Mouse (Mus musculus): Measurements from ENCODE around the gene Mrps18c. TPM values are rescaled to one million over a fixed set of nuclear protein-coding genes. Genes with fewer than 3 reads are reported as not detected.

Mrps18c gene
- polyA plus RNA-seq (2012; rRNA removed) = 4.6 and 7.0 TPM in 2 replicates

DNA sequence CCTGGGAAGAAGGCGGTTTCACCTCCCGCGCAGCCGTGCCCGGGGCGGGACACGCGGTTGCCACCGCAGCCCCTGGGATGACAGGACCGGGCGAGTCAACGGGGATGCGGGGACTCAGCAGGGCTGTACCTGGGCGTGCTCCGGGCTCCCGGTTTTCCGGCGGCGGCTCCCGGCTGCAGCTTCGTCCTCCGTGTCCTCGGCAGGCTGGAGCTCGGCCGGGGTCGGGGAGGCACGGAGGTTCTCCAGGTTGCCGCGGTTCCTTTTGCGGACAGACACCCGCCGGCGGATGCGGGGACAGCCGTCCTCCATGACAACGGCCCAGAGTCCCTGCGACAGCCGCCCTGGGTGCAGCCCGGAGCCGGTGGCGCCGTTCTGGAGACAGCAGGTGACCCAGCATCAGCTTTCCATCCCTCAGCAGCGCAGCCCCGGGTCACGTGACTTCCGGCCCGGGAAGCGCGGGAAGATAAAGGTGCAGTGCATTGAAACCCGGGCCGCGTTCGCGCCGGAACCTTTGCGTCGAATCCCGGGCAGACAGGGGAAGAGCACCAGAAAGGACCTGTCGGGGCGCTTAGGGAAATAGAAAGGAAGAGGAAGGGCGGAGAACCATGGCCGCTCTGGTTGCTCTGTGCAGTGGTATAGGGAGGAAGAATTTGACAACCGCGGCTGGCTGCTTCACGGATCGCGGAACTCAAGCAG is at the start of gene Mrps18c, which contains the start of gene Helq:
Gene Mrps18c (plus strand): TSS at position 463 of the 696 bp plus-strand sequence.
Gene Helq (minus strand): TSS at position 434 of the 696 bp plus-strand sequence.
- Histone ChIP-seq H3K4me1 (ENCODE audit: control insufficient read depth, insufficient read depth, insufficient read length) (no peaks in the 10 kb centered on the region), H3K27me3 (ENCODE audit: control insufficient read depth, insufficient read depth, low read length) (no peaks in the 10 kb centered on the region), H3K36me3 (ENCODE audit: control insufficient read depth, insufficient read depth, low read length) (peaks cover 5% of the 10 kb centered on the region), H3K4me3 (ENCODE audit: extremely low read depth, insufficient read depth, insufficient read length) (peak within 1 kb of the TSS; percentile 91), H3K27ac (ENCODE audit: insufficient read depth, low read length) (no peak within 1 kb of the TSS)
- DNase-seq (ENCODE audit: low read depth in 1 of 2, low spot score in 2 of 2) = peak; percentile 70 to 82
- TF ChIP-seq POLR2A (IDR thresholded peaks at IDR 0.05; ENCODE audit: low read depth, low read length) = no peak; the same call in 1 of the 2 replicates
- no peak for TF ChIP-seq CTCF (IDR thresholded peaks at IDR 0.05; ENCODE audit: extremely low read depth, insufficient read depth, insufficient read length, insufficient replicate concordance)
- WGBS = under 1% methylated on average over 67 of the region's 67 CpGs

DNA sequence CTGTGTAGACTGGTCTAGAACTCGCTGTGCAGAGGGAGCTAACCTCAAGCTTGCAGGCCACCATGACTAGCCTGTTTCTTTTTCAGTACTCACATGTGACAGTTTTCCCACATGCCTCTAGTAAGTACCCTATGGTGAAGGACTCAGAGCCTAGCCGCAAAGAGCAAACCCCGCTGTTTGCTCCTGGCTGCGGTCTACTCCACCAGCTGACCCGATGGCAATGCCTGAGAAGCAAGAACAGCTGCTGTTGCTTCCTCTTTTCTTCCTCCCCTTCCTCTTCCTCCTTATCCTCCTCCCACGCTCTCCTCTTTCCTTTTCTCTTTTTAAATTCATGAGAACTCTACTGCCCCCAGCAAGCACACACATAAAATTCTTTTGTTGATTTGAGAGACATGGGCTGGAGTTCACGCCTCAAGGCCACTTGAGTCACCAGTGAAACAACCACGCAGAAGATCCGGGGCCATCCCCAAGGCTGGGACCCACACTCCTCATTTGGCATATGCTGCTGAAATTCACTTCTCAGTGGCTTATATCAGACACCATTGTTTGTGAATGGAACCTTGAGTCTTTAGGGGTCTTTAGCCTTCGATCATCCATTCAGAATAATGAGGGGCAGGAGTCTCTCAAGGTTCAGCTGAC is 47.7 kb upstream of the Mrps18c start:
- peak; percentile 28 to 32 for DNase-seq (ENCODE audit: low read depth in 1 of 2, low spot score in 2 of 2)
- Histone ChIP-seq H3K4me1 (ENCODE audit: control insufficient read depth, insufficient read depth, insufficient read length) (peaks cover 13% of the 10 kb centered on the region; the same call in 1 of the 2 replicates), H3K36me3 (ENCODE audit: control insufficient read depth, insufficient read depth, low read length) (no peaks in the 10 kb centered on the region), H3K27ac (ENCODE audit: insufficient read depth, low read length) (no peak overlapping the region), H3K27me3 (ENCODE audit: control insufficient read depth, insufficient read depth, low read length) (no peaks in the 10 kb centered on the region), H3K4me3 (ENCODE audit: extremely low read depth, insufficient read depth, insufficient read length) (no peak overlapping the region)
- no peak for TF ChIP-seq CTCF (IDR thresholded peaks at IDR 0.05; ENCODE audit: extremely low read depth, insufficient read depth, insufficient read length, insufficient replicate concordance)
- no peak for TF ChIP-seq POLR2A (IDR thresholded peaks at IDR 0.05; ENCODE audit: low read depth, low read length)
- 13% methylated on average over 10 of the region's 10 CpGs for WGBS

DNA sequence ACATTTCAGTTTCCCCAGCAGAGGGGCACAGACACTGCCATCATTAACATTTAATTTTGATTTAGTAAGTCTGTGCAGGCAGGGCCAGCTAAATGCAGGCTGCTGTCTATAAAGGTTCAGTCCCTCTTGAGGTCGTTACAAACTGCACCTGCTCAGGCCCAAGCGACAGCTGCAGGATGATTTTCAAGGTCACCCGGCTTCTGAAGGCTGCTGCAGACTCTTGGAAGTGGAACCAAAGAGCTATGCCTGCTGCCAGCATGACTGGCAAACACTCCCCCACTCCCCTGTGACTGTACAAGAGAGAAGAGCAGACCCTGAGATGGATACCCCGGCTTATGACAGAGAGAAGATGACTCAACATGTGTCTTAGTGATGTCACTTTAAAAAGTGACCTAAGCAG is 46.8 kb upstream of the Mrps18c start:
- peaks cover 13% of the 10 kb centered on the region; the same call in 1 of the 2 replicates for H3K4me1 ChIP-seq (ENCODE audit: control insufficient read depth, insufficient read depth, insufficient read length)
- H3K36me3 ChIP-seq (ENCODE audit: control insufficient read depth, insufficient read depth, low read length) = no peaks in the 10 kb centered on the region
- no peak overlapping the region for H3K4me3 ChIP-seq (ENCODE audit: extremely low read depth, insufficient read depth, insufficient read length)
- no peaks in the 10 kb centered on the region for H3K27me3 ChIP-seq (ENCODE audit: control insufficient read depth, insufficient read depth, low read length)
- H3K27ac ChIP-seq (ENCODE audit: insufficient read depth, low read length) = no peak overlapping the region
- TF ChIP-seq POLR2A (IDR thresholded peaks at IDR 0.05; ENCODE audit: low read depth, low read length) = no peak
- no peak for TF ChIP-seq CTCF (IDR thresholded peaks at IDR 0.05; ENCODE audit: extremely low read depth, insufficient read depth, insufficient read length, insufficient replicate concordance)
- no peak for DNase-seq (ENCODE audit: low read depth in 1 of 2, low spot score in 2 of 2)
- WGBS = 26% methylated on average over 4 of the region's 4 CpGs

DNA sequence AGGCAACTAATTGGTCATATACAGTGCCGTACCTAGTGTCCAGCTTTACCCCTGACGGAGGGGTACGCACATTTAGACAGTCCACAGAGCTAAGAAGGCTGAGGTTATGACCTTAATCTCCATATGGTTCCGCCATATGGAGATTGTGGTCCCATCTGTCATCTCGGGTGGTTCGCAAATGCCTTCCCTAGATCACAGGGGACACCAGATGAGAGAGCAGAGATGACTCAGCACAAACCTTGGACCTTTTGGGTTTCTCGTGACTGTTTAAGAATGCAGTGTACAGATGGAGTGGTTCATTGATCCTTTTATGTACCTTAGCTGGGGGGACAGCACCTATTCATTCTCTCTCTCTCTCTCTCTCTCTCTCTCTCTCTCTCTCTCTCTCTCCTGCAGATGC is 45.0 kb upstream of the Mrps18c start:
- no peak overlapping the region for H3K4me3 ChIP-seq (ENCODE audit: extremely low read depth, insufficient read depth, insufficient read length)
- 48% methylated on average over 7 of the region's 7 CpGs for WGBS
- TF ChIP-seq POLR2A (IDR thresholded peaks at IDR 0.05; ENCODE audit: low read depth, low read length) (no peak), CTCF (IDR thresholded peaks at IDR 0.05; ENCODE audit: extremely low read depth, insufficient read depth, insufficient read length, insufficient replicate concordance) (no peak)
- no peaks in the 10 kb centered on the region for H3K36me3 ChIP-seq (ENCODE audit: control insufficient read depth, insufficient read depth, low read length)
- peaks cover 13% of the 10 kb centered on the region; the same call in 1 of the 2 replicates for H3K4me1 ChIP-seq (ENCODE audit: control insufficient read depth, insufficient read depth, insufficient read length)
- H3K27me3 ChIP-seq (ENCODE audit: control insufficient read depth, insufficient read depth, low read length) = no peaks in the 10 kb centered on the region
- DNase-seq (ENCODE audit: low read depth in 1 of 2, low spot score in 2 of 2) = no peak
- no peak overlapping the region for H3K27ac ChIP-seq (ENCODE audit: insufficient read depth, low read length)

DNA sequence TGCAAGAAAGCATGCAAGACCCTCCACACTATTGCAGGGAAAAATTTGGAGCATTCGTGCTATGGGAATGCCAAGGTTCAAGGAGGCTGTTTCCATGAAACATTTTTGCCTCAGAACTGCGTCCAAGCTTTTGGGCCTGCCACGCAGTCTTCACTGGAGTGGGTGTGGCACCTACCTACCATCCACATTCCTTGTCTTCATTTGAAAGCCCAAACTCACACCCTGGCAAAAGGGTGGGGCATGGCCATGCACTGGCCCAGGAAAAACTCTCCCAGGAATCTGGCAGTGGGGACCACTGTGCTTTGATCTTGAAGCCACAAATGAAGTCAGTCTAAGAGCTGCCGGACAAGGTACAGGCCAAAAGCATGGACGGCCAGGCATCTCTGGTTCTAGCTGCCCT is 40.3 kb upstream of the Mrps18c start:
- no peak for TF ChIP-seq CTCF (IDR thresholded peaks at IDR 0.05; ENCODE audit: extremely low read depth, insufficient read depth, insufficient read length, insufficient replicate concordance)
- H3K4me3 ChIP-seq (ENCODE audit: extremely low read depth, insufficient read depth, insufficient read length) = no peak overlapping the region
- 94% methylated on average over 5 of the region's 5 CpGs for WGBS

DNA sequence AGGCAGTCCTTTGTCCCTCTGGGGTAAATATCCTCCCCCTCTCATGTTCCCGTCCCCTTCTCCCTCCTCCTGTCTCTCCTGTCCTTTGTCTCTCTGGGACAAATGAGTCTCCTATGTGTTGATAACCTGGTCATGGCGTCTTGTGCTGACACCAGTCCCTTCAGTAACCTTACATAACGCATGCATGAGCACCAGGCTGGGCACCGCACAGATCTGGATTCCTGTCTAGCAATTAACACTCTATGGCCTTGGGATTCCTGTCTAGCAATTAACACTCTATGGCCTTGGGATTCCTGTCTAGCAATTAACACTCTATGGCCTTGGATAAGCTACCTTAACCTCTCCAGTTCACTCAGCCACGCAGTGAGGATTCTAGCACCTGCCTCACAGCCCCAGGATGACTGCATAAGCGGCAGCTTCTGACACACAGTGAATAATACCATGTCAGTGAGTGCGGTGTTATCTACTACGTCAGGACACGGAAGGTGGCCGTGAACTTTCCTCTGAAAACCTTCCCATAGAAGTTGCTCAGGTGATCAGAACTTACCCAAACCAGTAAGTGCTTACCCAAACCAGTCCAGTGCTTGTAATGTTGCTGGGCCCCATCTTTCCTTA is 38.3 kb upstream of the Mrps18c start:
- peaks cover 16% of the 10 kb centered on the region for H3K36me3 ChIP-seq (ENCODE audit: control insufficient read depth, insufficient read depth, low read length)
- no peak overlapping the region for H3K4me3 ChIP-seq (ENCODE audit: extremely low read depth, insufficient read depth, insufficient read length)
- DNase-seq (ENCODE audit: low read depth in 1 of 2, low spot score in 2 of 2) = no peak
- TF ChIP-seq CTCF (IDR thresholded peaks at IDR 0.05; ENCODE audit: extremely low read depth, insufficient read depth, insufficient read length, insufficient replicate concordance) (no peak), POLR2A (IDR thresholded peaks at IDR 0.05; ENCODE audit: low read depth, low read length) (no peak)
- 95% methylated on average over 10 of the region's 10 CpGs for WGBS
- no peaks in the 10 kb centered on the region for H3K4me1 ChIP-seq (ENCODE audit: control insufficient read depth, insufficient read depth, insufficient read length)
- no peaks in the 10 kb centered on the region for H3K27me3 ChIP-seq (ENCODE audit: control insufficient read depth, insufficient read depth, low read length)
- no peak overlapping the region for H3K27ac ChIP-seq (ENCODE audit: insufficient read depth, low read length)

More for the DNA sequence above, 40.3 kb upstream of the Mrps18c start:
- Histone ChIP-seq H3K4me1 (ENCODE audit: control insufficient read depth, insufficient read depth, insufficient read length) (no peaks in the 10 kb centered on the region), H3K36me3 (ENCODE audit: control insufficient read depth, insufficient read depth, low read length) (peaks cover 3% of the 10 kb centered on the region), H3K27ac (ENCODE audit: insufficient read depth, low read length) (no peak overlapping the region), H3K27me3 (ENCODE audit: control insufficient read depth, insufficient read depth, low read length) (no peaks in the 10 kb centered on the region)
- DNase-seq (ENCODE audit: low read depth in 1 of 2, low spot score in 2 of 2) = no peak

Data from spleen, adult 2 months (tissue).